24 mouse cellular contexts compared by ENCODE assay signal in the genomic region with DNA sequence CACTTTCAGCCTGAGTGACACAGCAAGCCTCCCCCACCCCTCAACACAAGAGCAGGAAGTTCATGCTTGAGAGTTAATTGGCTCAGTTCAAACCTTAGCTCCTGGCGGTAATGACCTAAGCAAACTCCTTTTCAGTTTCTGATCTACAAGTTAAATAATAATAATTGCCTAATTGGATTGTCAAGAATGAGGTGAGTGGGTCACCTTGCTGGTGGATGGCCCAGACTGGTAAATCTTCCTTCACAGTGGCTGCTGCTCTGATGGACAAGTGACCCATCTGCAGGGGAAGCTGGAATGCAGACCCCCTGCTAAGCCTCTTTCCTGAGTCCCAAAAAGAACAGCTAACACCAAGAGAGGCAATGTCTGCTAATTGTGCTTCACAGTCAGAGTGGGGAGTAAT. TPM values are rescaled to one million over a fixed set of nuclear protein-coding genes. Genes with fewer than 3 reads are reported as not detected.
DNase-seq lines count a peak whose midpoint lies in the region; ATAC-seq and TF ChIP-seq lines count a peak whose summit lies in the region.
"Had no signal": no experiment of that assay in that cellular context is flagged by ENCODE, and none has a peak within 500 bp of the region (broad histone marks: within the 10 kb centered on the region; RNA-seq: fewer than 3 reads in every experiment).

No protein-coding gene starts in this region.

- H3K4me2 ChIP-seq in forebrain, embryonic 14.5 days (ENCODE audit: low read length), result no peak overlapping the region
- H3K4me2 ChIP-seq: forebrain, embryonic 13.5 days; heart, embryonic 12.5 days; heart, embryonic 15.5 days; hindbrain, embryonic 13.5 days had no signal

- H3K27me3 ChIP-seq in ES-Bruce4 (ENCODE audit: control insufficient read depth, insufficient read depth, low read length, poor library complexity, severe bottlenecking), result no peaks in the 10 kb centered on the region
- H3K27me3 ChIP-seq in forebrain, embryonic 14.5 days (replicated peaks; ENCODE audit: control insufficient read depth, insufficient read depth, low read length), result no peaks in the 10 kb centered on the region
- H3K27me3 ChIP-seq: forebrain, embryonic 13.5 days; heart, embryonic 12.5 days; heart, embryonic 15.5 days; hindbrain, embryonic 13.5 days had no signal

- WGBS in forebrain, embryonic 14.5 days, result 8% methylated on average over 1 of the region's 1 CpGs

- no peak for TF ChIP-seq POLR2A in ES-Bruce4 (IDR thresholded peaks at IDR 0.05; ENCODE audit: insufficient read depth, low read length)

- H3K4me1 ChIP-seq in ES-Bruce4 (ENCODE audit: control insufficient read depth, insufficient read depth, low read length), result no peaks in the 10 kb centered on the region
- H3K4me1 ChIP-seq in forebrain, embryonic 14.5 days (ENCODE audit: control insufficient read depth, insufficient read depth, low read length), result no peaks in the 10 kb centered on the region
- H3K4me1 ChIP-seq: forebrain, embryonic 13.5 days; heart, embryonic 12.5 days; heart, embryonic 15.5 days; hindbrain, embryonic 10.5 days; hindbrain, embryonic 13.5 days had no signal

- TF ChIP-seq EP300 in ES-Bruce4 (IDR thresholded peaks at IDR 0.05; ENCODE audit: insufficient read depth, low read depth, low read length), result 0 out of 2 replicates have a peak, but pooled peaks have one; percentile 31

- H3K27ac ChIP-seq in ES-Bruce4 (ENCODE audit: insufficient read depth, low read length), result no peak overlapping the region
- no peak overlapping the region for H3K27ac ChIP-seq in forebrain, embryonic 14.5 days (ENCODE audit: low read depth, low read length)
- H3K27ac ChIP-seq: forebrain, embryonic 10.5 days; forebrain, embryonic 13.5 days; heart, embryonic 15.5 days; hindbrain, embryonic 10.5 days; hindbrain, embryonic 13.5 days had no signal

- ATAC-seq in forebrain, embryonic 14.5 days, result no peak
- ATAC-seq: forebrain, embryonic 13.5 days; forebrain, postnatal 0 days; hindbrain, embryonic 16.5 days had no signal

- DNase-seq in embryo, embryonic 10 days (ENCODE audit: low spot score), result peak; percentile 20
- DNase-seq in embryo, embryonic 9.5 days (ENCODE audit: extremely low spot score), result no peak
- DNase-seq in ZHBTc4 (ENCODE audit: low read depth, low spot score), result peak; percentile 34
- peak; percentile 48 for DNase-seq in retina, postnatal 1 day
- DNase-seq in forebrain, embryonic 14.5 days (ENCODE audit: low spot score), result no peak
- no peak for DNase-seq in ovary, postnatal 14 days (ENCODE audit: low spot score)
- DNase-seq: adrenal gland, postnatal 10 days; adrenal gland, postnatal 36 days; cerebellum, adult 18-20 months; cerebellum, adult 9-10 months; cerebellum, postnatal 14 days; forebrain, postnatal 0 days; gastrocnemius, postnatal 25 days; heart, adult 18-20 months; heart, postnatal 10 days; heart, postnatal 36 days had no signal

- TF ChIP-seq CTCF in ES-Bruce4 (IDR thresholded peaks at IDR 0.05; ENCODE audit: low read depth, low read length), result no peak

- no peak overlapping the region for H3K4me3 ChIP-seq in ES-Bruce4 (ENCODE audit: low read depth, low read length)
- H3K4me3 ChIP-seq in forebrain, embryonic 14.5 days (ENCODE audit: low read depth, low read length), result no peak overlapping the region
- H3K4me3 ChIP-seq: forebrain, embryonic 10.5 days; forebrain, embryonic 13.5 days; heart, embryonic 12.5 days; heart, embryonic 15.5 days; hindbrain, embryonic 10.5 days; hindbrain, embryonic 13.5 days had no signal

- H3K36me3 ChIP-seq in ES-Bruce4 (ENCODE audit: control insufficient read depth, insufficient read depth, low read length, poor library complexity, severe bottlenecking), result no peaks in the 10 kb centered on the region
- H3K36me3 ChIP-seq in forebrain, embryonic 14.5 days (ENCODE audit: control insufficient read depth, insufficient read depth, low read length), result no peaks in the 10 kb centered on the region
- H3K36me3 ChIP-seq: forebrain, embryonic 10.5 days; heart, embryonic 12.5 days; heart, embryonic 15.5 days; hindbrain, embryonic 10.5 days; hindbrain, embryonic 13.5 days had no signal

- H3K9ac ChIP-seq in ES-Bruce4 (ENCODE audit: low read depth, poor library complexity, severe bottlenecking), result no peak overlapping the region
- H3K9ac ChIP-seq in forebrain, embryonic 14.5 days (ENCODE audit: low read length), result no peak overlapping the region
- H3K9ac ChIP-seq: forebrain, embryonic 13.5 days; forebrain, postnatal 0 days; heart, embryonic 12.5 days; heart, embryonic 15.5 days; hindbrain, embryonic 13.5 days had no signal

- H3K9me3 ChIP-seq in ES-Bruce4 (replicated peaks; ENCODE audit: control insufficient read depth, insufficient read depth, low read length, poor library complexity, severe bottlenecking), result no peaks in the 10 kb centered on the region
- no peaks in the 10 kb centered on the region for H3K9me3 ChIP-seq in forebrain, embryonic 14.5 days (replicated peaks; ENCODE audit: control insufficient read depth, low read length)
- H3K9me3 ChIP-seq: forebrain, embryonic 10.5 days; forebrain, embryonic 13.5 days; heart, embryonic 12.5 days; heart, embryonic 15.5 days; hindbrain, embryonic 10.5 days; hindbrain, embryonic 13.5 days had no signal

RNA-seq across cellular contexts. Expression of a gene that starts 48.5 kb away (rescaled TPM):
- polyA plus RNA-seq in ES-Bruce4 (2011; ENCODE audit: insufficient read depth, insufficient read length, low read depth, missing spikeins), result 126 and 145 TPM in 2 replicates
- 7.9 and 8.7 TPM in 2 replicates for polyA plus RNA-seq in forebrain, embryonic 14.5 days (2014; fragmentation: Nextera tagmentation; extraction: Ambion mirVana)

Comparison
In these comparisons a context has a peak if more than half of its experiments do, and no peak if none do; other contexts are left out.
1. DNase-seq: peak in embryo, embryonic 10 days (single experiment), ZHBTc4 (single experiment) and retina, postnatal 1 day (single experiment); none in embryo, embryonic 9.5 days (single experiment), forebrain, embryonic 14.5 days (single experiment) and ovary, postnatal 14 days (single experiment).
2. RNA of a gene that starts 48.5 kb away (polyA plus RNA-seq): 126 to 145 TPM in ES-Bruce4; 7.9 to 8.7 TPM in forebrain, embryonic 14.5 days; every median in the first group is over 10 times any median in the second.